Mouse (Mus musculus) hindbrain, postnatal 0 days (tissue): ENCODE measurements around the gene Sh3d21. TPM values are rescaled to one million over a fixed set of nuclear protein-coding genes. Genes with fewer than 3 reads are reported as not detected.

Experiments
- ATAC-seq: fragments of 200-750 bp; cut with Nextera tagmentation; 2 replicates; pipeline ENCODE4 v1.8.0; 2017; ENCODE audit warnings: mild to moderate bottlenecking, moderate TSS enrichment, moderate library complexity
- DNase-seq: peaks from one replicate; pipeline ENCODE4 v3.0.0-alpha.2; 2015; ENCODE audit warnings: low spot score
- H3K27ac ChIP-seq: fragments of 300-500 bp; sonication (generic); 2 replicates; pipeline ENCODE4 v1.5.1; 2014; ENCODE audit warnings: mild to moderate bottlenecking
- H3K27me3 ChIP-seq: fragments of 300-500 bp; sonication (generic); 2 replicates; pipeline ENCODE4 v1.6.1; 2014; ENCODE audit warnings: low read length, mixed read lengths; ENCODE audit not compliant: insufficient read depth
- H3K36me3 ChIP-seq: fragments of 300-500 bp; sonication (generic); 2 replicates; pipeline ENCODE4 v1.6.1; 2014; ENCODE audit warnings: low read length, mixed read lengths; ENCODE audit not compliant: insufficient read depth
- H3K4me1 ChIP-seq: fragments of 300-500 bp; sonication (generic); 2 replicates; pipeline ENCODE4 v1.6.1; 2014; ENCODE audit warnings: antibody characterized with exemption, low read length, mixed read lengths; ENCODE audit not compliant: insufficient read depth
- H3K4me2 ChIP-seq: fragments of 300-500 bp; sonication (generic); 2 replicates; pipeline ENCODE4 v1.6.1; 2014; ENCODE audit warnings: low read depth, mild to moderate bottlenecking, low read length, moderate library complexity, mixed read lengths
- H3K4me3 ChIP-seq: fragments of 300-500 bp; sonication (generic); 2 replicates; pipeline ENCODE4 v1.5.1; 2014; ENCODE audit warnings: low read length
- H3K9ac ChIP-seq: fragments of 300-500 bp; sonication (generic); replicated peaks from 2 replicates; pipeline ENCODE4 v1.6.1; 2014; ENCODE audit warnings: mild to moderate bottlenecking, low read length, moderate library complexity, mixed read lengths
- H3K9me3 ChIP-seq: fragments of 300-500 bp; sonication (generic); 2 replicates; pipeline ENCODE4 v1.6.1; 2016; ENCODE audit warnings: low read length, mixed read lengths
- CTCF ChIP-seq: IDR thresholded peaks from 2 replicates; pipeline ENCODE4 v1.5.1; 2016; ENCODE audit warnings: antibody characterized with exemption, control low read depth, low read depth
- WGBS: fragments of 180-500 bp; shearing (Covaris S2); extraction: QIAGEN DNeasy Blood & Tissue Kit; methylation state at CpG from one replicate; pipeline ENCODE4 v1.1.7; 2014; 5-methylcytosine and 5-hydroxymethylcytosine counted together
- polyA plus RNA-seq: library from polyadenylated mRNA; unstranded; fragments of >200 nt; fragmentation: Nextera tagmentation; extraction: Ambion mirVana; gene quantifications from 2 replicates; pipeline ENCODE4 v1.2.1, GENCODE M21; 2015
- total RNA-seq: library from RNA; depleted of rRNA; stranded (reverse); fragments of >200 nt; gene quantifications from 2 replicates; pipeline ENCODE4 v1.2.3, GENCODE M21; 2014

Gene Sh3d21
- total and polyA plus RNA-seq, 2 experiments from 2014 or later: 0.63 to 2.2 TPM

DNA sequence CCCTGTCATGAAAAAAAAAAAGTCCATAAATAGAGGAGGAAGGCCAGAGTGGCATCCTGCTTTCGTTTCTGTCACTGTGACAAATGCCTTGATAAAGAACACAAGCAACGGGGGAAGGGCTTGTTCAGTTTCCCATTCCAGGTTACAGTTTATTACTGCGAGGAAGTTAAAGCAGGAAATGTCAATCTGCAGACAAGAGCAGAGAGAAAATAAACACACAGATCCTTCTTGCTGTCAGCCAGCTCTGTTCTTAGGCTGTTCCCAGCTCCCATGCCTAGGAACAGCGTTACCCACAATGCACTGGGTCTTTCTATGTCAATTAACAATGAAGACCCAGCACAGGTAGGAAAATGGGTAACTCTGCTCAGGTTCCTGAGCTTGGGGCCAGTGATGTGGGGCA is 8.1 kb downstream of the Sh3d21 start:
- Histone ChIP-seq H3K9me3 (no peaks in the 10 kb centered on the region), H3K4me3 (no peak overlapping the region), H3K36me3 (no peaks in the 10 kb centered on the region), H3K4me2 (no peak overlapping the region), H3K27me3 (no peaks in the 10 kb centered on the region), H3K9ac (no peak overlapping the region), H3K4me1 (no peaks in the 10 kb centered on the region), H3K27ac (peak overlapping the region; percentile 46; the same call in 1 of the 2 replicates)
- WGBS: 68% methylated on average over 4 of the region's 4 CpGs
- TF ChIP-seq CTCF: no peak
- DNase-seq: no peak
- ATAC-seq: no peak

- no peak overlapping the region for H3K4me3 ChIP-seq
- DNase-seq: no peak
- H3K36me3 ChIP-seq: no peaks in the 10 kb centered on the region
- H3K27me3 ChIP-seq: no peaks in the 10 kb centered on the region
- H3K27ac ChIP-seq: no peak overlapping the region
- no peak for TF ChIP-seq CTCF
- no peak overlapping the region for H3K9ac ChIP-seq
- H3K4me1 ChIP-seq: peaks cover 3% of the 10 kb centered on the region; the same call in 1 of the 2 replicates
- WGBS: 60% methylated on average over 14 of the region's 14 CpGs
- H3K4me2 ChIP-seq: no peak overlapping the region
- ATAC-seq: no peak
- H3K9me3 ChIP-seq: no peaks in the 10 kb centered on the region
Measured at GRCm38 (mm10) chr4:126152864-126153263, 10.4 kb downstream of the Sh3d21 start.

GRCm38 (mm10) chr4:126151701-126152440 is 11.4 kb downstream of the Sh3d21 start:
- Histone ChIP-seq H3K9ac (no peak overlapping the region), H3K4me1 (peaks cover 3% of the 10 kb centered on the region; the same call in 1 of the 2 replicates), H3K36me3 (no peaks in the 10 kb centered on the region), H3K9me3 (no peaks in the 10 kb centered on the region), H3K4me3 (no peak overlapping the region), H3K4me2 (no peak overlapping the region), H3K27me3 (no peaks in the 10 kb centered on the region), H3K27ac (no peak overlapping the region)
- DNase-seq: no peak
- no peak for TF ChIP-seq CTCF
- ATAC-seq: no peak
- 85% methylated on average over 16 of the region's 16 CpGs for WGBS

GRCm38 (mm10) chr4:126150949-126151320 is 12.4 kb downstream of the Sh3d21 start:
- WGBS: 76% methylated on average over 6 of the region's 6 CpGs
- H3K9ac ChIP-seq: no peak overlapping the region
- no peak overlapping the region for H3K4me3 ChIP-seq
- no peak overlapping the region for H3K4me2 ChIP-seq
- no peaks in the 10 kb centered on the region for H3K36me3 ChIP-seq
- no peaks in the 10 kb centered on the region for H3K9me3 ChIP-seq
- no peaks in the 10 kb centered on the region for H3K27me3 ChIP-seq
- H3K4me1 ChIP-seq: peaks cover 3% of the 10 kb centered on the region; the same call in 1 of the 2 replicates
- no peak for TF ChIP-seq CTCF
- ATAC-seq (no peak), DNase-seq (no peak)
- no peak overlapping the region for H3K27ac ChIP-seq

- Histone ChIP-seq H3K4me3 (no peak overlapping the region), H3K4me2 (no peak overlapping the region), H3K4me1 (peaks cover 3% of the 10 kb centered on the region; the same call in 1 of the 2 replicates), H3K36me3 (no peaks in the 10 kb centered on the region), H3K9me3 (no peaks in the 10 kb centered on the region), H3K9ac (no peak overlapping the region), H3K27ac (no peak overlapping the region), H3K27me3 (no peaks in the 10 kb centered on the region)
- DNase-seq (no peak), ATAC-seq (no peak)
- TF ChIP-seq CTCF: no peak
- WGBS: 70% methylated on average over 16 of the region's 16 CpGs
Measured at GRCm38 (mm10) chr4:126150297-126150948, 12.9 kb downstream of the Sh3d21 start.

DNA sequence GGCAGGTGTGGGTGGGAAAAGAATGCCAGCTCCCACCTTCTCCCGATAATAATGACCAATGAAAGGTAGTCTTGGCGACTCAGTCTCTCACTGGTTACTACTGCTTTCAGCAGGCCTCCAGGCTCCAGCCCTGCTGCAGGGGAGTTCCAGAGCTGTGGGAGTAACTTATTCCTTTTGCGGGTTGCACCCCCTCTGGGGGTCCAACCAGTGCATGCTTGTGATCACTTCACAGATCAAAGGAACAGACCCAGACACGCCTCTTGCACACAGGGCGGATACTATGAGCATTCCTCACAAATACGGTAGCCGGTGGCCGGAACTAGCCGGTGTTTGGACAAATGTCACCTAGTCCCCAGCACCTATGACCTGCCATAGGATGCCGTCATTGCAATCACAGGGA is 13.5 kb downstream of the Sh3d21 start:
- no peak for ATAC-seq
- no peak for DNase-seq
- TF ChIP-seq CTCF: no peak
- Histone ChIP-seq H3K27me3 (no peaks in the 10 kb centered on the region), H3K36me3 (no peaks in the 10 kb centered on the region), H3K9ac (no peak overlapping the region), H3K4me1 (peaks cover 3% of the 10 kb centered on the region; the same call in 1 of the 2 replicates), H3K9me3 (no peaks in the 10 kb centered on the region), H3K4me3 (no peak overlapping the region), H3K4me2 (peak overlapping the region; percentile 57), H3K27ac (no peak overlapping the region; the same call in 1 of the 2 replicates)
- 54% methylated on average over 10 of the region's 10 CpGs for WGBS
